Mouse (Mus musculus): ENCODE results near the gene Tns1.

DNA sequence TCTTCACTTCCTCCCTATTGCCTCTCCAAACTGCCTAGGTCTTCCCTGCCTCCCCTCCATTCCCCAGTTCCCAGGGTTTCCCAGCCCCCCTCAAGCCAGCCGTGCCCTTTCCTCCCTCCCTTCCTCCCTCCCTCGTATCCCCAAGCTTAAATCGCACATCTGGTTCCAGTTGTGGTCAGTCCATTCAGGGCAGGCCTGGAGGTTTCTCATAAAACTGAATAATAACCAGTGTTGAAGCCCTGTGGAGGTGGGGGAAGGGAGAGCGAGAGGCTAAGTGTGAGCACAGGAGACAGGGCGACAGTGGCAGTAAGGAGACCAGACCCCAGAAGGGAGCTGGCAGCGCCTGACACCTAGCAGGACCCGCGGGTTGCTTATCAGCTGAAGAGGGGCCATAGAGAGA lies 82.6 kb downstream of the Tns1 start:
- TF ChIP-seq CTCF (IDR thresholded peaks at IDR 0.05; ENCODE audit: low read depth) (no peak), EP300 (optimal IDR thresholded peaks at IDR 0.05) (no peak)
